Mouse (Mus musculus): ENCODE results near the gene Cerk.
A peak's percentile ranks its signal among the peaks of the same experiment; 100 is the strongest.
"Not testable (repeated sequence)": the region's sequence is repeated elsewhere in the genome, so short reads cannot be mapped to it uniquely, and the experiment has no call there.

Cerk gene

DNA sequence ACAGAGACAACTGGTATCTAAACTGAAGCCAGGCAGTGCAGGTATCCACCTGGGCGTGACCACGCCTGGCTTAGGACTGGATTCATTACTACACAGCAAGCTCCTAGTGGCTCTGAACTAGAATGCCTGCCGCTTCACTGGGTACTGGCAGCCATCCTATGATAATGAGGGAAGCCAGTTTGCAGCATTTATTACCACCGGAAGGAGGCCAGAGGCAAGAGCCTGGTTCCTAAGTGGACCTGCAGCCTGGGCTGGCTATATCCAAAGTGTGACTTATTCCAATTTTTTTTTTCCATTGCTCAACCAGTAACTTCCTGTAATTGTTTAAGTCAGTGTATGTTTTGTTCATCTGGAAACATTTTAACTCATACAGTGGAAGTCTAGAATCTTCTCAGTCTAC lies 20.4 kb upstream of the Cerk start:
- DNase-seq = peak; percentile 65

DNA sequence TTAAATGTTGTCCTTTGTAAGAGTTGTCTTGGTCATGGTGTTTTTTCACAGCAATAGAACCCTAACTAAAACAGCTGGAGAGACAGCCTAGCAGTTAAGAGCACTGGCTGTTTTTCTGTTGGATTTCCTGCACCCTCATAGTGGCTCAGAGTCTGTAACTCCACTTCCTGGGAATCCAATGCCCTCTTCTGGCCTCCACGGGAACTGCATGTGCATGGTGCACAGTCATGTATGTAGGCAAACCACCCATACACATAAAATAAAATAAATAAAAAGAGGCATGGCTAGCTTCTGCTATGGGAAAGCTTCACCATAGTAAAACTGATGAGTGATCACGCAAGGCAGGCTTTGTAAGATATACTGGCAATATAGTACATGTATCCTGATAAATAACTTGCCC lies 19.4 kb upstream of the Cerk start:
- peak; percentile 59 for DNase-seq

DNA sequence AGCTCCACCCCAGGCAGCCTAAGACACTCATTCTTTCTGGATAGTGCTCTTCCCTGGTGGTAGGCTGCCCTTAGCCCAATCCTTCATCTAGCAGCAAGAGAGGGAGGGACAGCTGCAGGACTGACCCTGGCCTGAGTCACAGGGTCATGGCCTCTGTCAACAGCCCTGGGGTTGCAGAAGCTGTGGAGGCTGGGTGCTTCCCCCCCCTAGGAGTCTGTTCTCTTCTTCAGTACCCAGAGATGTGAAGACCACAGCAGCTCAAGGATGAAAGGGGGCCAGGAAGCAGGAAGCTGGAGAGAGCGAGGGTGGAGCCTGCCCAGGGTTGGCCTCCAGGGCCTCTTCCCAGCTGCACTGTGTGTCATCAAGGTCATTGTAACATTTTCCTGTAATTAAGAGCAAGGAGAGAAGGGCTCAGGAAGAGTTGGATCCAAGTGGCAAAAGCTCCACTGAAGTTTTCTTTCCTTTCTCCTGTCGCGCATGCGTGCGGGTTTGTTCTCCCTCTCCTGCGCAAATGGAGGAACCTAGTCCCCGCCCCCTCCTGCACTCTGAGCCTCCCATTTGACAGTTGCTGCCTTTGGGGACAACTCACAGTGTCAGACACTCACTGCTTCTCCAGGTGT lies 18.1 kb upstream of the Cerk start:
- DNase-seq = peak; percentile 60

DNA sequence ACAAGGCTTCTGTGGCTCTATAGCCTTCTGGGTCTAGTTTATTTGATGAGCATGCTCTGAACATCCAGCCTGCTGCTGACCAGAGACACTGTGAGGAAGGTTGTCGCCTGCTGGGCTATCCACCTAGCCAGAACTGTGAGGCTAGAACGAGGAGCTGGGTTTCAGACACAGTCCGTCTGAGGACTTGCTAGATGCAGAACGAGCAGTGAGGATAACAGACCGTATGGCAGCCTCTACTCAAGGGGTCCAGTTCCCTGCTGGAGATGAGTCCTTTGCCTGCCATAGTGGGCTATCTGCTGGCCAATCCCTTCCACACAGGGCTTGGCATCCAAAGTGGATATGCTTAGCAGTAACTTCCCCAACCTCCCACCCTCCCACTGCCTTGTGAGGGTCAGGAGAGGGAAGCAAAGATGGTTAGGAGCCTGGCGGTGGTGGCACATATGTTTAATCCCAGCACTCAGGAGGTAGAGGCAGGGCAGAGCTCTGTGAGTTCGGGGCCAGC lies 17.4 kb upstream of the Cerk start:
- DNase-seq = no peak

DNA sequence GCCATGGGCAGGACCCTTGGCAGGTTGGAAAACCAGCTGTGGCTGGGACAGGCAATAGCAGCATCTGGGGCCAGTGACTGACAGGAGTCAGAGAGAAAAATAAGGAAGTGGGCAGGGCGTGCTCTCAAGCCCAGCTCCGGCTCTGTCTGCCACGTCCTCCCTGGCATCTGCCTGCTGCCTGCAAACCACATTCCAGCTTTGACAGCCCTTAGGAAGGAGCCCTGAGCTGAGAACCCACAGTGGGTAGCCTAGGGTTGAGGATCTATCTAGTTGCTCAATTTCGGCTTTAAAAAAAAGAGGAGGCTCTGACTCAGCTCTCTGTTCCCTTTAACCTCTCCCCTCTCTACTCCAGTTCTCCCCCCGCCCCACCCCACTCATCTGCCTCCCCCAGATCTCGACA lies 16.7 kb upstream of the Cerk start:
- DNase-seq = no peak

DNA sequence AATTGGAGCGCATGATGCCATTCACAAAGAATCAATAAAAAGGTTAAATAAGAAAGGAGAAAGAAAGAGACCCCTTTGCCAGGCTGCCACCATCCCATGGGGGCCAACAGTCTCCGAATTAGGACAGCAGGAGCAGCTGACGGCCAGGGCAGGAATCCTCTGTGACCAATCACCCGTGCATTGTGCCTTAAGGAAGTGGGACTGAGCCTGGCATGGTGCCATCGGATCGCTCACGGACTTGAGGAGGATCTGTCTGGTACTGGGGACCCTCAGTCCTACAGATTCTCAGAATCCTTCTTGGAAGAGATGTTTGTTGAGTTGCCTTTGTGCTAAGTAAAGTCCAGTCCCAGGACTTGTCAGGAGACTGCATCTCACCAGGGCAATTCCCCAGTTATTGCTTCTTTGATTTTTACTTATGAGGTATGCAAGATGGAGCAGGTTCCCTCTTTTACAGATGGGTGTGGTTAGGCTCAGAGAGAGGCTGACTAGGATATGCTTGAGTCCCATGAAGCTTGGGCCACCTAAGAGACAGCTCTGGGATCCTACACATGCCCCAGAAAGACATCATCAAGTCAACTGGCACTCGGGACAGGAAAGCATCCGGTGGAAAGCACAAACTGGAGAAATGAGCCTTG lies 15.9 kb upstream of the Cerk start:
- peak; percentile 53 for DNase-seq

DNA sequence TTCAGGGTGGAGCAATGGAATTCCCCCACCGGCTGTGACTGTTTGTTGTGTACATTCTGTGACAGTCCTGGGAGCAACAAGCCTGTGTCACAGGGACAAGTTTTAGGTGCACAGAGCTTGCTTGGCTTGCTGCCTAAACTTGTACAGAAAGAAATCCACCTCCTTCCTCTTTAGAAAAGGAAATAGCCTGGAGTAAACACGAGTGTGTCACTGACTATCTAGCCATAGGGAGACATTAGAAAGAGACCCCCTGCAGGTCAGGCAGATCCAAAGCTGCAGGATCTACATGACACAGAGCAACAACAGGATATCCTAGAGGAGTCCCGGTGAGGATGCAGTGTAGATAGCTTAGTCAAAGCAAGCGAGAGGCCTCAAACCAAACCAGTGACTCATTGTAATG lies 15.2 kb upstream of the Cerk start:
- peak; percentile 66 for DNase-seq

DNA sequence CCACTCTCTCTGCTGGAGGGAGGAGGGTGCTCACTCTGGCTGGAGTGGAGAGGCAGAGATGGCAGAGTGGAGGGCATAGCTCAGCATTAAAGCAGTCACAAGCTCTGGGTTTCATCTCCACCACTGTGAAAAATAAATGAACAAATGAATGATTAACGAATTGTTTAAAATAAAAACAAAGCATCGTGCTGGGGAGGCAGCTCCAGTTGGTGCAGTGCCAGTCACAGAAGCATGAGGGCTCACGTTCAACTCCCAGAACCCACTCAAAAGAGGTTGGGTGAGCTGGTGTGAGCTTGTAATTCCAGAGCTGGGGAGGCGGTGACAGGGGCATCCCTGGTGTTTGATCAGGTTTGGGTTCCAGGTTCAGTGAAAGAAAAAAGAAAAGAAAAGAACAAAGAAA lies 14.2 kb upstream of the Cerk start:
- peak; percentile 67 for DNase-seq

DNA sequence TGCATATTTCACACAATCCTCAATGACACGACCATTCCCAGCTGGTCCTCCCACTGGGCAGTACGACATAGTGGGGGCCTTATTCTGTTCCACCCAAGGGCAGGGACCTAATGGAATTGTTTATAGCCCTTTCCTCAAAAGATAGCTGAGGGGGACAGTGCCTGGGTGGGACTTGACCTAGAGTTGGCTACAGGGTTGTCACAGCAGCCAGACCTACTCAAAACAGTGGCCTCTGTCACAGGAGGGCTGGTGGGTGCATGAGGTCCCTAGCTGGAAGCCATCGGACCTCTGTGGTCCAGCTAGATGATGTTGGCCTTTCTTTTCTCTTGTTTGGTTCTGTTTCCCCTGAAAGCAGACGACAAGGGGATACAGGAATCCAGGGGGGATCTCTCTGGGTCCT lies 13.5 kb upstream of the Cerk start:
- no peak for DNase-seq

DNA sequence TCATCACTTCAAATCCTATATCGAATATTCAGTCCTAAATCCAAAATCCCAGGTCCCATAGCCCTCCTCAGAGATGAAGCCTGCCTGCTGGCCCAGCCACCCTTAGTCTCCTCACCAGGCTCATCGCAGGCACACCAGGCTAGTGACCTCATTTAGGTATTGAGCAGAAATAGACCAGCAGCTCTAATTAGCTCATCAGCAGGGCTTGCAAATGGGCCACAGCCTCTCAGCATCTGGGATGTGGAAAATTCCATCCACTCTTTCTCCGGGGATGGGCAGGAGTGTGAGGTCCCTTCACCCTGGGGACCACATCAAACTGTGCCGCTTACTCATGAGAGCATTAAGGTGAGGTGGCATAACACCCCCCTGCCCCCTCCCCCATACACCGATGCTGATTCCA lies 13.1 kb upstream of the Cerk start:
- no peak for DNase-seq

DNA sequence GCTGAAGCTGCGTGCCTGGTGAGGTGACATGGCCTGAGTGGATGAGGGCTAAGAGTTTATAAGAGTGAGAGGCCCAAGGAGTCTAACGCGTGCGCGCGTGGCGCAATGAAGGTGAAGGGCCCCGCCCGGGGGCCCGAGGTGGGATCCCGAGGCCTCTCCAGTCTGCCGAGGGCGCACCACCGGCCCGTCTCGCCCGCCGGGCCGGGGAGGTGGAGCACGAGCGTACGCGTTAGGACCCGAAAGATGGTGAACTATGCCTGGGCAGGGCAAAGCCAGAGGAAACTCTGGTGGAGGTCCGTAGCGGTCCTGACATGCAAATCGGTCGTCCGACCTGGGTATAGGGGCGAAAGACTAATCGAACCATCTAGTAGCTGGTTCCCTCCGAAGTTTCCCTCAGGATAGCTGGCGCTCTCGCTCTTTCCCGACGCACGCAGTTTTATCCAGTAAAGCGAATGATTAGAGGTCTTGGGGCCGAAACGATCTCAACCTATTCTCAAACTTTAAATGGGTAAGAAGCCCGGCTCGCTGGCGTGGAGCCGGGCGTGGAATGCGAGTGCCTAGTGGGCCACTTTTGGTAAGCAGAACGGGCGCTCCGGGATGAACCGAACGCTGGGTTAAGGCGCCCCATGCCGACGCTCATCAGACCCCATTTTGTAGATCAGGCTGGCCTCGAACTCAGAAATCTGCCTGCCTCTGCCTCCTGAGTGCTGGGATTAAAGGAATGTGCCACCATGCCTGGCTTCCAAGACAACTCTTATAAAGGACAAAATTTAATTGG lies 8.9 kb upstream of the Cerk start:
- DNase-seq = not testable (repeated sequence)

DNA sequence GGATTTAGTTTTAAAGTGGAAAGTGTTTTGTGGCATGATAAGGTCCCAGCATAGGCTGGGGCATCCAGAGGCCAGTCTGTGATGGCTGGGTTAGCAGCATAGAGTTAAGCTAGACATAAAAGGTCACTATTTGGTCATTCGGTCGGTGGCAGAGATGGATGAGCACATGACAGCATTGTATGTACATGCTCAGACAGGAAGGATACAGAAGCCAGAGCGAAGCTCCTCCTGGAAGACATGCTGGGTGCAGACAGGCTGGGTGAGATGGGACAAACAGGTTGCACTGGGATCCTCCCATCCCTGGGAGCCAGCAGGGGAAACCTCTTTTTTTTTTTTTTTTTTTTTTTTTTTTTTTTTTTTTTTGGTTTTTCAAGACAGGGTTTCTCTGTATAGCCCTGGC lies 6.0 kb upstream of the Cerk start:
- DNase-seq = no peak

DNA sequence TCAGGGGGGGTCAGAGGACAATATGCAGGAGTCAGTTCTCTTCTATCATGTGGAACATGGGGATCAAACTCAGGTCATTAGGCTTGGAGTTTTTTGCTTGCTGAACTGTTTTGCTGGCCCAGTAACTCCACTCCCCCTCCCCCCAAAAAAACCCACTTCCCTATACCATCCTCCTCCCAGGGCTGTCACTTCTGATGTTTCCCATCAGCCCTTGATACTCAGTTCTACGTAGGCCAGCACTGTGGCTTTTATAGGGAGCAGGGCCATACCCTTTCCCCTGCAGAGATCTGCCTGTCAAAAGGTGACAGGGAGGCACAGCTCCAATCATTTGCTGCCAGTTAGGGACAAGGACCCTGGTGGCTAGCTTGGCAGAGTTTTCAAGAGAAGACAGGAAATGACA lies 5.6 kb upstream of the Cerk start:
- DNase-seq = no peak

DNA sequence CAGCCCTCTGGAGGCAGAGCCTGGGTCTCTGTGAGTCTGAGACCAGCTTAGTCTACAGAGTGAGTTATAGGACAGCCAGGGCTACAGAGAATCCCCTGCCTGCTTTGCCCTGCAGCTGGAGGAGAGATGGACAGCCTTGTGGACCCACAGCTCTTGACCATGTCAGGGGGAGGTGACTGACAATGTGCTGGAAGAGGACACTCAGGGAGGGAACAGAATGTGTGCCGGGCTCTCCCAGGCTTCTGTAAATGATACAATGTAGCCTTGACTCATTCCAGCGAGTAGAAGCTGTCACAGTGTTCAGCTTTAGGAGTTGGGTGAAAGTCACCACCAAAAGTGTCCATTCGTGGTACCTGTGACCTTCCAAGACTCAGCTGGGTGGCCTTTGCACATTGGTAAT lies 4.4 kb upstream of the Cerk start:
- no peak for DNase-seq

DNA sequence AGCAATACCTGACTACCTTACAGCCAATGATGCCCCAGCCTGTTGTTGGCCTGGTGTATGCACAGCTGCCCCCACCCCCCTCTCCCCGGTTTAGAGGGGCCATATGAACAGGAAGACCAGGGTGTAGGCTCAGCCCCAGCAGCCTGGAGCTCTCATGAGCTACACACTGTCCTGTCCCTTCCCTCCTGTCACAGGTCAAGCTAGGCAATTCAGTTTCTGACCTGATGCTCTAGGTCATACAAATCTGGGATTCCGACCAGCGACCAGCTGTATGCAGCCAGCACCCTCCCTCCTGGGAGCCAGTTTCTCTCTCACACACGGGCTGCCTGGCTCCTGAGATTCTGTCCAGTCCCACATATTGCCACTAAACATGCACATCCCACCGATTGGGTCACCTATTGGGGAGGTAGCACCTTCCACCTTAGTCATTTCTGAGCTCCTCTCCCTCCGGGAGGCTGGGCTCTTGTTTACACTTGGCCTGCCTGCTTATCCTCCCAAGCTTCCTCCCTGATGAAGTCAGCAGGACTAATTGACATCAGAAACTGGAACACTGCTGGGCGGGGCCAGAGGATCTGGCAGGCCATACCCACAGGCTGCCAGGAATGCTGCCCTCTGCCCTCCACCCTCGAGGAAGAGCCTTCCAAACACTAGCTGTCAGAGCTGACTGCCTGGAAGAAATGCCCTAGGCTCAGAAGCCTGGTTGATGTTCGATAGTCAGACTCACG lies 3.0 kb upstream of the Cerk start:
- DNase-seq = peak; percentile 96

DNA sequence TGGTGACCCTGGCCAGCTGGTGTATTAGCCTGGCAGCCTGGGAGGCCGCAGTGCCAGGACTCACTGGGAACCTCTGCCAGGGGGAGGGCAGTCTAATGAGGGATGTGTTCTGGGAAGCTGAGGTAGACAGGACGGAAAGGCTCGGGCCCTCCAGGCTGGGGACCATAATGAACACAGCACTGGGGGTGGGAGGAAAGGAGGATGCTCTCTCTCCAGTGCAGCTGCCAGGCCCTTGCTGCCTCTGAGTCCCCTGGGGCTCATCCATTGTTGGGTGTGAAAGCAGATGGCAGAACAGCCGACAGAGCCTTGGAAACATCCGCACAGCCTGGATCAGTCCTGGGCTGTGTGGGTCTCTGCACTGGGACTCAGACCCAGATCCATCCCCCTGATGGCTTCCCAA lies 2.2 kb upstream of the Cerk start:
- DNase-seq = peak; percentile 75

DNA sequence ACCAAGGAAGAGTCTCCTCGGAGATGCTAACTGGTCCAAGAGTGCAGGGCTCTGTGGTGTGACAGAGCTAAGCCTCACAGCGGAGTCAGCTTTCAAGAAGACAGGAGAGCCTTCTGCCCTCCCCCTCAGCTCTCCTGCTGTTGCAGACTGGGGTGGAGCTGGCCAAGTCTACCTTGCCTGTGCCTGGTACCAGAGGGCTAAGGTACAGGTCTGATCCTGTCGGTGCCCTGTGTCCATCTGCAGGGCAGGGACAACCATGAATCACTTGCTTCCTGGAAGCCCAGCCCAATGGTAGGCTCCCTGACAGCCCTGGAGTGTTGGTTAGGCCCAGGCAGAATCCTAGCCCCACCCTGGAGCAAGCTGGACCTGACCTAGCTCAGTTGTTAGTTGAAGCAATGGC lies 745 bp upstream of the Cerk start:
- peak; percentile 54 for DNase-seq

DNA sequence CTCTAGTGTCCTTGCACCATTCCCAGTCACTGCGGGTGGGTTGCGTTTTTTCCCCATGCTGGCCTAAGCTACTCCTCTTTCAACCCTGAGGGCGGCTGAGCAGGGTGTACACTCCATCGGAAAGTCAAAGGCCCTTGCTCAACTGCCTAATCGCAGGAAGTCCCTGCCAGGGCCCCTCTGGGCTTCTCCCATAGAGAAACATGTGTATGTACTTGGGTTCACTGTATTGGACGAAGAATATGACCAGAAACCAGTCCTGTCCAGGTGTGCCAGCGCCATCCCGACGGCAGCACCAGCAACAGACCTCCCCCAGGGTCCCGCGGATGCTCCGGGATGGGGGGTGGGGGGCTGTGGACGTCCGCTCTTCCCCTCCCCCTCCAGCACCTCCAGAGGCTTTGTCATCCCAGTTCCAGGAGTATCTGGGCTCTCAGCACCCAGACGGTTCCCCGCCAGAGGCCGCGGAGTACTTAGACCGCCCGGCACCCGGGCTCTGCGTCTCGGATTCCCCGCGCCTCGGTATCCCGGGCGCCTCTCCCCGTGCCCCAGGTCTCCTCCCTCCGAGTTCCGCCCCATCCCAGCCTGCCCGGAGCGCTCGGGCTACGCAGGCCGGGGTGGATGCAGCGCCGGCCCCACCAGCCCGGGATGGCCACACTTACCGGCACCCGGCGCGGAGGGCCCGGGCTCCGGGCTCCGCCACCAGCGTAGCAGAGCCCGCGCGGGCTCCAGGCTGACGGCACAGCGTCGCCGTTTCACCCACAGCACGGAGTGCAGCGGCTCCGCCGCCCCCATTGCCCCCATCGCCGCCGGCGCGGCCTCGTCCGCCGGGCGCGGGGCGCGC lies 871 bp downstream of the Cerk start:
- peak; percentile 61 for DNase-seq

DNA sequence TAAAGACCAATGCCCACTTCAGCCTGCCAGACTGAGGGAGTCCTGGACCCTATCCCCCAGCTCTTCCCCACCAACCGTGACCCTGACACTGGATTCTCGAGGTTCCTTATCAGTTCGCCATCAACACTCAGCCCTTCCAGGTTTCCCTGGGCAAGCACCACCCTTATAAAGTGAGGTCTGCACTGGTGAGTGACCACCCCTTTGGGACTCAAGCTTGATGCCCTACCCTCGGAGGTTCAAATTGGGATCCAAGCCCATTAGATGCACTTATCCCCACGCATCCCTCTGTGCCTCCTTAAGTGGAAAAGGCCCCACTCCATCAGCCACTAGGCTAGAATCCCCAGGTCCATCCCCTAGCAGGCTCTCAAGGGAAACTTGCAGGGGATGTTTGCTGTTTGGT lies 1.9 kb downstream of the Cerk start:
- no peak for DNase-seq

DNA sequence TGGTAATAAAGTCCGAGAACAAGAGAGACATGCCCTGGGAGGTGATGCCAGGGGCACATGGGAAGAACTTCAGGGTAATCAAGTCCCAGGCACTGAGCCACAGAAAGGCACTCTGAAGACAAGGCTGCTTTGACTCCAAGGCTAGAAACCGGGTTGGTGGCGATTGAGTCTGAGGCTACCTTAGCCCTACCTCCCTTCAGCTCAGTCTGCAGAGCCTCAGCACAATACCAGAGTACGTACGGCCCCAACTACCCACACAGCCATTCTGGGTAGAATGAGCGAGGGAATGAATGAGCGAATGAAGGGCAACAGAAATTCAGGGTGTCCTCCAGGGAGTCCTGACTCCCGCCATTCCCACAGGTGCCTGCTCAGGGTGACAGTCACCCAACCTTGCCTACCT lies 2.5 kb downstream of the Cerk start:
- DNase-seq = no peak

DNA sequence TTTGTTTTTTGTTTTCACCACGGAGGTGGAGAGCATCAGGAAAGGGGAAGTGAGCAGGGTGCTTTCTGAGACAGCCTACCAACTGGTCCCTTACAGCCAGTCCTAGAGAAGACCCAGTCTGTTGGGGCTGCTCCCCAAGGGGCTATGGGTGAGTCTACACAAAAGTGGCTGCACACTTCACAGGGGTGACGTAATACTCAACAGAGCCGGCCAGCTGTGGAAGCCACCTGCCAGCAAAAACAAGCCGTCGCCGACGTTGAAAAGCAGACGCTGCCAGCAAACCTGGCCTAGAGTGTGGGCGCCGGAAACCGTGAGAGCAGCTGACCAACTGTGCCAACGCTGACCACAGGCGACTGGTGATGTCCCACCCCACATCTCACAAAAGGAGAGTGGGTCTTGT lies 3.3 kb downstream of the Cerk start:
- no peak for DNase-seq

DNA sequence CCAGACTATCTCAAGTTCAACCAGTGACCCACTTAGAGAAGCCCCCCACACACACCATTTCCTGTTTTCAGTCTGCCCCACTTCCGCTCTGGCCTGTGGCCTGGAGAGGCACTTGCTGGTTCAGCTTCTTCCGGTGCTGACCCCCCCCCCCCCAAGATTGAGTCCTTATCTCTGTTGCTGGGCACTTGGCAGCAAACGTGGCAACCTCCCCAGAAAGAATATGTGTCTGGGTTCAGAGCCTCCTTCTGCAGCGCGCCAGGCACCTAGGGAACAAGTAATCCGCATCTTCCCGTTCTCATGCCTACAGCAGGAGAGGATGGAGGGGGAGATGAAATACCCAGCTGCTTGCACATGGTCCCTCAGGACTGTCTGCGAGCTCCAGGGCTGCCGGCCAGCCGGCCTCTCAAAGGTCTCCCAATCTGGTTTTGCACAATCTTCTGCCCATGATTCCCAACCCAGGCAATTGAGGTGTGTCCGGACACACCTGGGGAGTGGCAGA lies 4.0 kb downstream of the Cerk start:
- peak; percentile 69 for DNase-seq

Data from kidney, postnatal 14 days (tissue).